Mouse (Mus musculus): Measurements from ENCODE around the gene Ooep.

Gene Ooep

DNA sequence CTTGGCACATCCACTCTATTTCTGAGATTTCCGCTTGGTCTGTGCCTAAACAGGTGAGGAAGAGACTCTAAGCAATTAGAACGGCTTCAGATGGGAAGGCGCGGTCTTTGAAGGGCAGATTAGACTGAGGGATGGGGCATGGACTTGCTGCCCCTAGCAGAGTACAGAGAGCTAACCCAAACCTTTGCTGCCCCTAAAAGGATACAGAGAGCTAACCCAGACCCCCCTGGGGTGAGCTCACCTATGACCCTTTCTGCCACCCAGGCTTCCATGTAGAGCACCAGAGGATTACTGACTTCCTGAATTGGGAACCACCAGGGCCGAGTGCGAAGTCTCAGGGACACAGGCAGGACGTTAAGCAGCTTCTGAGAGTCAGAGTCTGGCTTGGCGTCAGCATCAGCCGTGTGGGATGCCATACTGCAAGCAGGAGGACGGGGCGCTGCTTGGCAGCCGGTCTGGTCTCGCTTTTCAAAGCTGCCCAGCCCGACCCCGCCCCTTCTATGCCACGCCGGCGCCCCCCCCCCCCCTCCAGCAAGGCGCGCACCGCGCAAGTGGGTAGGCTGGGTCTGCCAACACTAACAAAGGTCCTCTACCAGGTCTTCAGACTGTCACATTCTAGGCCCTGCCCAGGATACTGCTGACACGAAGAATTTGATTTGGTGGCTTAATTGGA, at the start of gene Ooep:
TSS of gene Ooep (minus strand) at position 613 of the 673 bp plus-strand sequence.
- no peak for DNase-seq

DNA sequence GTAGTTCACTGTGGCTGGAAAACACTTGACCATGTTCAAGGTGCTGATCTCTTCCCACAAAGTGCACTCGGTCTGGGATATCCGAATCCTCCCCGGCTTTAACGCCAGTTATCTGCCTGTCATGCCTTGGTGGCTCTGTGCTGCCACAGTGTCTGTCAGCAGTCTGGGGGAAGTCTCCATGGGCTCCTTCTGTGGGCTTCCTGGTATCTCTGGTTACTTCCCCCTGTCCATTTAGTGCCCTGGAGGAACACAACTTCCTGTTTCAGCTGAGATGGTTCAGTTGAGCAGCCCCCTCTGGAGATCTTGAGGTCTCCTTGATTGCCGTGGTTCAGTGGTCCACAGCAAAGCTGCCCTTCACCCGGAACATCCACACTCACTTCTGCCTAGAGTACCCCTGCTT, 49.7 kb upstream of the Ooep start:
- no peak for DNase-seq

DNA sequence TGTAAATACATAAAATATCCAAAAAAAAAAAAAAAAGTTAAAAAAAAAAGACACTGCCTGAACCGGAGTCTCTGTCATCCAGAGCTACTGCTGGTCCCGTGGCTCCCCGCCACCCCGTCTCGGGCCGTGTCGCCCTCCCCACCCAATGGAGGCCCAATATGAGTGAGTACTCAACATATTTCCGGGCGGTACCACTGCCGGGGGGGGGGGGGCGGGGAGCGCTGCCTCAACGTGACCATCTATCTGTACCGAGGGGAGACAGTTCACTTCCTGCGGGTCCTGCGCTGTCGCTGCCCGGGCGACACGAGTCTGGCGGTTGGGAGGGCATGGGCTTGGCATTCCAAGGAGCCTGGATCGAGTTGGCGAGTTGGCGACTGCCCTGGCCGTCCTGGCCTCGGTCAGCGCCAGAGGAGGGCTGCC, 48.8 kb upstream of the Ooep start:
- DNase-seq, result no peak

DNA sequence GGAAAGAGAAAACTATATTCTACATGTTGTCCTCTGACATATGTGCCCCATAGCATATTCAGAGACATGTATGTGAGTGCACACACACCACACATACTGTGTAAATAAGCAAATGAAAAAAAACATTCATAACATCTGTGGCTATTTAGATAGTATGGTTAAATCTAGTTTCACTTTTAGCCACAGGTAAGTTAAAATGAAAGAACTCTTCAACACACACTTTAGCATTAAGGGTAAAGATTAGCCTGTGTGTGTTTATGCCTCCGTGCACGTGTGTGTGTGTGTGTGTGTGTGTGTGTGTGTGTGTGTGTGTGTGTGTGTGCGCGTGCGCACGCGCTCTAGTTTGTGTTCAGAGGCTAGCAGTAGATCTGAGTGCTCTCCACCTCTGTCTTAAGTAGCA, 23.1 kb upstream of the Ooep start:
- DNase-seq, result no peak

DNA sequence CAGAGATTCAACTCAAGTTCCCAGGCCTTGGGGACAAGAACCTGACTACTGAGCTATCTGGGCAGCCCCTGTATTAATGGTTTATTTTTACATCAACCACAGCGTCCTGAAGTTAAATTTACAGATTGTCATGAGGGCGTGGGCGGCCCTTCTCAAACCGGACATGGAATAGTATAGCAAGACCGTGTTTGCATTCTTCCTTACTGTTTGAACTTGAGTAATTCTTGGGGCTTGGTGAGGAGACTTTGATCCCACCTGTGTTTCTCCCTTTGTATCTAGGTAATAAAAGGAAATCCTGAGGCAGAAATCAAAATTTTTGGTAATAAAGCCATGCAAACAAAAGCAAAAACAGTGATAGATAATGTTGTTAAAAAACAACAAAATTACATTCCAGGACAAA, 22.0 kb upstream of the Ooep start:
- no peak for DNase-seq

DNA sequence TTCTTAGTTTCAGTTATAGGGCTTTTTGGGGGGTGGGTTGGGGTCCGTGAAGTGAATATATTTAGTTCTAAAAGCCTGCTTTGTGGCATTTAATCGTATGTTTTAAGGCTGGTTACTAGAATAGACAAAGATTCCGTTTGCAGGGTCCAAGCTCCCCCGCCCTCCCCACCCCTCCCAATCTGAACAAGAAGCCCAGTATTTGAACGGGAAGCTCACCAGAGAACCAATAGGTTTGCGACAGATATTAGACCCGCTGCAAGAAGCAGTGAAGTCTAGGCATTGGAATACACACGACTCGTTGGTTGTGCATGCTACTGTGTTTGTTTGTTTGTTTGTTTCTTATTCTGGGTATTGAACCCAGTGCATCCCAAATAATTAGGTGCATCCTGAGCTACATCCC, 18.0 kb upstream of the Ooep start:
- DNase-seq, result no peak

DNA sequence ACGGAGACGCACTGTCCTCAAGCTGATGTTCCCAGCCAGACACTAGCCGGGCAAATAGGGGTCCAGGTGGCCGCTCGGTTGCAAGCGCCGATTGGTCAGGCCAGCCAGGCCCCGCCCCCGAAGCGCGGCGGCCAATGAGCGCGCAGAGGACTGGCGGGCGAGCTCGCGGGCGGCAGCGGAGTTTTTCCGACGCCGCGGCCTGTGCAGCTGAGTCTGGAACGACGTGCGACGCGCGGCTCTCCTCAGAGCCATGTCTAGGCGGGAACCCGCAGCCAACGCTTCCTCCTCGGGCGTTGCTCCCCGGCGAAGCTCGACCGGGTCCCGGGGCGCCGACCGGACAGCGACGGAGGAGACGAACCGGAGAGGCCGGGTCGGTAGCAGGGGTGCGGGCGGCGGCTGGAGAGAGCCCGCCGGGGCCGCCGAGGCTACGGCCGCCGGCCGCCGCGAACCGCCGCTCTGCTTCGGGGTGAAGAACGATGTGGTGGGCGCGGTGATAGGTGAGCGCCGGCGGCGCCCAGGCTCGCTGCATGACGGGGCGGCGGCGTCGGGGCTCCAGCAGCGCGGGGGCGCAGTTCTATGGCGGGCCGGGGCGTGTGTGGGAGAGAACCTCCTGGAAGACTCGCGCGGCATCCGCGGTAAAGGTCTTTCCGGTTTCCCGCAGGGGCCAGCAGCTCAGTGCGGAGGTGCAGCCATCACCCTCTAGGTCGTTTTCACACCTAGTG, 17.3 kb upstream of the Ooep start, which contains the start of gene Ddx43:
TSS of gene Ddx43 (plus strand) at position 148 of the 722 bp plus-strand sequence.
- no peak for DNase-seq

DNA sequence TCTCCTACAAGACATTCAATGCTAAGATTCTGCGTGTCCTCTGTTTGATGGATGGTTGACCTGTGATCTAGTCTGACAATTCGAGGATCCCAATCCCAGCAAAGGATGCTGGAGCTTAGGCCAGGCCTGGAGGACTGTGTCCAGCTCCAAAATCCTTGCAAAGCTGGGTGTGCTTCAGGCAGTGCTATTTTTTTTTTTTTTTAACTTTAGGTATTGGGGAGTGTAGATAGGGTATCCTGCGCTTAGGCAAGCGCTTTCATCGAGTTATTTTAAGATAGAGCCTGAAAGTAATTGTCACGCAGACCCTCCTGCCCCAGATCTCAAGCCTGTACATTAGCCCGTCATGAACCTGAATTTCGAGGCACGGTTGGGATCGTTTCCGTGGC, 16.7 kb upstream of the Ooep start:
- no peak for DNase-seq

DNA sequence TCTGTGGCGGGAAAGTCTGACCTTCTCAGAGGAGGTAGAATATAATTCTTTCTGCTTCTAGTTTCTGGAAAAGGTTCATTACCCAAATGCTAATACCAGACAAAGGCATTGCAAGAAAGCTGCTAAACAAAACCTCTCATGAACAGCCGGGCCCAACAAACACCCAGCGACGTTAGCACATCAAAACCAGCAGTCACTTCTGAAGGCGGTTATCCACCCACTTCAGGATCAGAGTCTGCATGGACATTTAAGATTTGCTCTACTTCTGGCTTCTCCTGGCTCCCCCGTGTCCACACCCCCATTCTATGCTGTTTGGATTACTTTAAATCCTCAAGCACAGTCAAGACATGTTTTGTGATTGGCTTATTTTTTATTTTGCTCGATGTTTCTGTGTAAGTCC, 16.1 kb upstream of the Ooep start:
- no peak for DNase-seq

DNA sequence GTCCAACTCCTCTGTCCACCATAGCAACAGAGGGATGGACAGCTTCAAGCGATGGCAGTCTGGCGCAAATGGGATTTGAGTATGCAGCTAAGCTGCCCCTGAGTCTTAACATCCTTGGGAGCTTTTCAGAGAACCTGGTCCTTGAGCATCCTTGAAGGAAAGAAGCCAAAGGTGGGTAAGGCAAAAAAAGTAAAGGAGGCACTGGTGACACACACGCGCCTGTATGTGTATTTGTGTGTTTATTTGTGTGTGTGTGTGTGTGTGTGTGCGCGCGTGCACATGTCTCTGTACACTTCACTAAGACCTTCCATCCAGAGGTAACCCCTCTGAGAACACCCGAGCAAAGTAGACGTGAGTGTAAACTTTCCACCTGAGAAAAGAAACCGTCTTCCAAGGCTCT, 15.2 kb upstream of the Ooep start:
- no peak for DNase-seq

DNA sequence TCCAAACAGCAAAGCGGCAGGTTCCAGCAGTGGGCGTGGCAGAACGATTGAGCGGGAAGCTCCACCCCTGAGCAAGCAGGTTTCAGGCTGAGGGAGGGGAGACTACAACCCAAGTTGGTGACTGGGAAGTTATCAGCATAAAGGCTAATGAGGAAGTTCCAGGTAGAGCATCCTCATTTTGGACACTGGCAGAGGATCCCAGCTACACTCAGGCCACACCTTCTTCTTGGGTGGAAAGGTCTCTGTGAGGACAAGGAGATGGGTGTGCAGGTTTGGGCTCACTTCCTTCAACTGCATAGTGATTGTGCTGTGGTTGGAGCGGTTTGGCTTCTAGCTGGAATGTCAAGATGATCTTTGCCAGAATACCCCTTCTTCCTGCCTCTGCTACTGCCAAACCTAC, 11.5 kb upstream of the Ooep start:
- no peak for DNase-seq

DNA sequence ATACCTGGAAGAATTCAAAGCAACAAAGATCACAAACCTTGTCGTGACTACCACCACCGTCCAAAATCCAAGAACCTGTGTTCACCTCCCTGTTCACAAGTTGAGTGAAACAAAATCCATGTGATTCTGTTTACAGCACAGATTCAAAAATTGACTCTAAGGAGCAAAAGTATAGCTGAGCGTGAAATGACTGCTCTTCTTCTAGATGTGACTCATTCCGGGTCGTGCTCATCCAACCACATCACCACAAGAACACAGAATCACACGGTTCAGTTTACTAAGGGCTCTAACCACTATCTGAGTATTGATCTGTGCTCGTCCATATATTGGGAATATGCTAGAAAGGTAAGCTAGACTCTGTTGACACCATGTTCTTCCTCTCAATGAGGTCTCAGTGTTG, 8.4 kb upstream of the Ooep start:
- DNase-seq, result no peak

DNA sequence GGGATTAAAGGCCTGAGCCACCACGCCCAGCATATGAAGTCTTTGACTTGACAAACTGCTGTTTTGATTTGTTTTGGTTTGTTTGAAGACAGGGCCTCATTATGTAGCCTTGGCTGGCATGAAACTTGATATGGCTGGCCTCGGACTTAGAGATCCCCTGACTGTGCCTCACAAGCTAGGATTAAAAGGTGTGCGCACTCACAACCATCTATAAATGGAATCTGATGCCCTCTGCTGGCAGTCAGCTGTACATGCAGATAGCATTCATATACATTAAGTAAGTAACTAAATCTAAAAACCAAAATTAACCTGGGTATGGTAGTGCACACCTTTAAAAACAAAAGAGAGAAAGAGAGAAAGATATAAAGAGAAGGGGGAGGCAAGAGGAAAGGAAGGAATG, 7.4 kb upstream of the Ooep start:
- DNase-seq, result no peak

DNA sequence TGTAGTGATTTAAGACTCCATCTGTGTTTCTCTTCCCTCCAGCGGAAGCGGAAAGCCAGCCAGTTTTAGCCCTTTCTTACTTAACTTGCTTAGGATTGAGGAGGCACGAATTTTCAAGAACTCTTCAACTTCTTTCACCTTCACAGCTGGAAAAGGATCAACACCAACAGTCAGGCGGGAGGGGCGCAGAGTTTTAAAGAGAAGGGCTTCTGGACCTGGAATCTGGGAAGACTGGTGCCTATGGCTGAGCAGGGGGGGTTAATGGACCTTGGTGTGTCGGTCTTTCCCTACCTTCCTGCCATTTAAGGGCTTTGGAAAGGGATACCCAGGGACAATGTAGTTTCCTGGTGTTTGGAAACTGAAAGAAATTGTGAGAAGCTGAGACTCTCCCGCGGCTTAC, 979 bp downstream of the Ooep start:
- no peak for DNase-seq

DNA sequence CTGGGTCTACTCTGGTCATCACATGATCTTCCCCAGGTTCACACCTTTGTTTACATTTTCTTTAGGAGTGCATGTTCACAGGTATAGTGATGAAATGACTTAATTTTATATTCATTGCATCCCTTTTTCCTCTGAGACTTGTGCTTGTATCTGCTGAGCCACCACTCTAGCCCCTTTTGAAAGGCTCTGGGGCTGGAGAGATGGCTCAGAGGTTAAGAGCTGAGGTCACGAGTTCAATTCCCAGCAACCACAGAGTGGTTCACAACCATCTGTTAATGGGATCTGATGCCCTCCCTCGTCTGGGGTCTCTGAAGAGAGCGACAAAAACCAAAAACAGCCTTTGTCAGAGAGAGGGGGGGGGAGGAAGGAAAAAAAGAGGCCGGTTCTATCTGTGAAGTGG, 3.0 kb downstream of the Ooep start:
- no peak for DNase-seq

DNA sequence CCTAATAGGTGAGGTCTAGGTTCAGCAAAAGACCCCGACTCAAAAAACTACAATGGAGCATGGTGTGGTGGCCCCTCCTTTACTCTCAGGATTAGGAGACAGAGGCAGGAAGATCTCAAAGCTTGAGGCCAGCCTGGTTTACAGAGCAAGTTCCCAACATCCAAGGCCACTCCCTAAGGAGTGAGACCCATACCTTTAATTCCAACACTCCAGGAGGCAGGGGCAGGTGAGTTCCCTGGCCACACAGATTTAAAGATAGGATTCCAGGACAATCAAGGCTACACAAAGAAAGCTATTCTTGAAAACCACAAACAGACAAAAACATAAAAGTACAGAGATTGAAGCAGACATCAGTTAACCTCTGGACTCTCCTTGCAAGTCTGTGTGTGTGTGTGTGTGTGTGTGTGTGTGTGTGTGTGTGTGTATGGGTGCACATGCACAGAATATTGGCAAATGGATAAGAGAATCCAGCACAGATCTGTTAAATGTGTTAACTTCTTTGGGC, 3.6 kb downstream of the Ooep start:
- no peak for DNase-seq

DNA sequence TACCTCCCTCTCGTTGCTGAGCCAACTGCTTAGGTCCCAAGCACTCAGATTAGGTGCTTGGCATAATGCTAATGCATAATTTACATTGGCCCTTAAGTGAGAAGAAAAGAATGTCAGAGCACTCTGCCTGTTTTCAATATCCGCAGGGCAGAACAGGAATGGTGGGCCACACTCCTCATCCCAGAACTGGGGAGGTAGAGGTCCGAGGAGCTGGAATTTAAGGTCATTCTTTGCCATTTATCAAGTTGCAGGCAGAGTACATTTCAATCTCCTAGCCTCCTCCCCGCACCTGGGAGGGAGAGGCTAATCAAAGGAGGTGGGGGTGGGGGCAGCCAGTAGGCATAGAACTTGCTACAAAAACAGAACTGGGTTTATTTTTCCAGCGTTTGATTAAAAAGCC, 4.1 kb downstream of the Ooep start:
- DNase-seq, result no peak

DNA sequence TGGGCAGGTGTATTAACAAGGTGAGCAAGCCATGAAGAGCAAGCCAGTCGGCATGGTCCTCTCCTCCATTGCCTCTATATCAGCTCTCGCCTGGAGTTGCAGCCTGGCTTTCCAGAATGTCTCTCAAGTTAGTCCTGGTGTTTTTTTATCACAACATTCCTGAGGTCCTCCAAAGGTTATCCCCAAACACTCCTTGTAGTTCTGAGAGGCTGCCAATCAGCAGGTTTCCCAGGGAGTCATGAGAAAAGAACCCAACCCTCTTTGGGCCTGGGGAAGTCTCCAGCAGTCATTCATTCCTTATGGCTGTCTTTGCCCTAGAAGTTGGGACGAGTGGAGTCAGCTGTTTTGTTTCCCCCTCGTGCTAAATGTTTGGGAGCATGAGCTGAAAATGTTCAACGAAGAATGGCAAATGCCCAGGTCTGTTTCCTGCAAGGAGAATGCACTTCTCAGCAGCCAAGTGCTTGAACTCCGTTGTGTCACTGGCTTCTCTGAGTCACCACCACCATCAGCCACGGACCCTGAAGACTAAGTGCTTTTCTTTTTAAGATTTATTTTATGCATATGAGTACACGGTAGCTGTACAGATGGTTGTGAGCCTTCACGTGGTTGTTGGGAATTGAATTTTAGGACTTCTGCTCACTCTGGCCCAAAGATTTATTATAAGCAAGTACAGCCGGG, 5.6 kb downstream of the Ooep start:
- DNase-seq, result no peak

DNA sequence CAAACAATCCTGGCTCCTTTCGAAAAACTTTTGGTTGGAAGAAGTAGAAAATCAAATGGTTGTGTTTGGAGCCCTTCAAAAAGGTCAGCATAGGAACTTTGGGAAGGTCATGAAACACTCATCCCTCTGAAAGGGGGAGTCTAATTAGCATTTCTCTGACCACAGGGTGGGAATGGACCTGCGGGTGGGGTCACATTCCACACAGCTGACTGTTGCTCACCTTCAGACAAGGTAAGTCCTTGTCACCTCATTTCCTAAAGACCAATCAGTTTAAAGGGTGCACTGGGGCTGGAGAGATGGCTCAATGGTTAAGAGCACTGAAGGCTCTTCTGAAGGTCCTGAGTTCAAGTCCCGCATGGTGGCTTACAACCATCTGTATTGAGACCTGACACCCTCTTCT, 7.1 kb downstream of the Ooep start:
- no peak for DNase-seq

DNA sequence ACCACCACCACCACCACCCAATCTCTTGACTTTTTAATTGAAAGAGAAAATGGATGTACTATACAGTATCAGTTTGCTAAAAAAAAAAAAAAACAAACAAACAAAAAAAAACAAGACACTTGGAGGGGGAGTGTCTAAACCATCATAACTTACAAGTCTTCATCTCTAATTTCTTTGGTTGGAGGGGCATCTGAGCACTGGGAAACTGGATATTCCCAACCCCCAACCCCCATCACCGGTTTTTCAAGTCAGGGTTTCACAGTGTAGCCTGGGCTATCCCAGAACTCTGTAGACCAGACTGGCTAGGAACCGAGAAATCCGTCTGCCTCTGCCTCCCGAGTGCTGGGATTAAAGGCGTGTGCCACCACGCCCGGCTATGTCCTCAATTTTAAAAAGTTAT, 8.7 kb downstream of the Ooep start:
- DNase-seq, result no peak

DNA sequence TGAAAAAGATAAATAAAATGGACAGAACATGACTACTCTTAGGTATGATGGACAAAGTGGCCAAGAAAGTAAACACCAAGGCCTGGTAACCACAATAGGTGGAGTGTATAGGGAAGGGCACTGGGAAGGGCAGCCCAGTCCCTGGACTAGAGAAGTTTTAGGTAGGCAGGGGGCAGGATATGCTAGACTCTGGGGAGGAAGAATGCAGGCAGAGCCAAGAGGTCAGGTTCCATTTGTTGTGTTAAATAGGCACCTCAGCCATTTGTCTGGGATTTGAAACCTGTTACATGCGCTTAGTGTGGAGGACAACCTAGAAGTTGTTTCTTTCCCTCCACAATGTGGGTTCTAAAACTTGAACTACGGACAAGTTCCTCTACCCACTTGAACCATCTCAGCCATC, 9.2 kb downstream of the Ooep start:
- no peak for DNase-seq

DNA sequence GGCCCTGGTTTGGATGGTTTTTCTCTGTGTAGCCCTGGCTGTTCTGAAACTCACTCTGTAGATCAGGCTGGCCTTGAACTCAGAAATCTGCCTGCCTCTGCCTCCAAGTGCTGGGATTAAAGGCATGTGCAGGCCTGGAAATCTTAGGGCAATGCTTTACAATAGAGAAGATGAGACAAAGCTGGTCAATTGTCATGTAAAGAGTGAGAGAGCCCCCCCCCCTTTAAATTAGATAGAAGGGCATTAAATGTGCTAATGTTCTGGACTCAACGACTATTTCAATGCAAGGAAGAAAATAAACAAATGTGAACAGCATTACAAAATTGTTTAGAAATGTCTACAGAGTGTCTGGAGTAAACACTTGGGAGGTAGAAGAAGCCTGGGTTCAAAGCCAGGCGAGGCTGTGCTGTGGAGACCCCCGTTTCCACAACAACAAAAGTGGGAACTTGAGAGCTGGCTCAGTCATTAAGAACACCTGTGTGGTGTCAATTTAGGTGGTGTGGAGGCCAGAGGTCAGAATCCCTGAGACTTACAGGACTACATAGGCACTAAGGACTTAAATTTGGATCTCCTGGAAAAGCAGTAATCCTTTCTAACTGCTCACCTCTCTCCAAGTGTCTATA, 9.7 kb downstream of the Ooep start:
- no peak for DNase-seq

DNA sequence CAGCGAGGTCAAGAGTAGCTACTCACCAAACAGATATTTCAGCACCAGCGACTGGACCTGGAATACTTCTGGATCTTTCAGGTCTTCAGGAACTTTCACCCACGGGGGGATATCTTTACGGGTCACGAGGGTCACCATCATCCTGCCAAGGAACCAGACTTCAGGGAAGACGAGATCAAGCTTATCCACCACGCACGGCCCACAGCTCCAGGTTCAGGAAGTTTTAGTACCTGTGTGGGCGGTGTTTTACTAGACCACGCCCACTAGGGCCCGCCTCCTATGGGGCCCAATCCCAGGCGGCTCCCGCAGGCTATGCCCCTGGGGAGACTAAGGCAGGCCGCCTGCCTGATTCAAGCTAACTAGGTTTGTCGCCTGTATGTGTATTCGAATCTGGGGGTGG, 10.6 kb downstream of the Ooep start, which contains the start of gene Dppa5a:
TSS of gene Dppa5a (minus strand) at position 219 of the 400 bp plus-strand sequence.
- peak; percentile 1 for DNase-seq

All from cerebellum, adult 9-11 months (tissue).